ENCODE assay signal across 16 mouse cellular contexts in the genomic region with DNA sequence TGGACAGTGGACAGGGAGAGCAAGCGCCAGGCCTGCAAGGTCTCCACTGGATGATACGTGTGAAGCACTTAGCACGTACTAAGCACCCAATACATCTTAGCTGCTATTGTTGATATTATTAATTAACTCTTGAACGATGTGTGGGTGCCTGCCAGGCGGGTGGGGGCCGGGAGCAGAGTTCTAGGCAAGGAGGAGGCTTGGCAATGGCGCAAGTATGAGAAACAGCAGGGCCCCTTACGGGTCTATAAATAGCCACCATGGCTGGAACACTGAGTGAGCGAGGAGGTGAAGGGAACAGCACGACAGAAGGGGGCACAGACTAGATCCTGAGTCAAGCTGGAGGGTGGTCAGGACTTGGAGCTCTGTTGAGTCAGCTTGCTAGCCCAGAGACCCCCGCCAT.
DNase-seq lines count a peak whose midpoint lies in the region; ATAC-seq and TF ChIP-seq lines count a peak whose summit lies in the region.
"Had no signal": no experiment of that assay in that cellular context is flagged by ENCODE, and none has a peak within 500 bp of the region (broad histone marks: within the 10 kb centered on the region; RNA-seq: fewer than 3 reads in every experiment).

No protein-coding gene starts in this region.

- DNase-seq in hindbrain, embryonic 10.5 days (ENCODE audit: low spot score), result no peak
- no peak for DNase-seq in lung, postnatal 25 days (ENCODE audit: low spot score)
- DNase-seq: adrenal gland, postnatal 10 days; cerebellum, adult 9-11 months; spleen, adult 18-20 months had no signal

- TF ChIP-seq CTCF in olfactory bulb, adult 2 months (IDR thresholded peaks at IDR 0.05; ENCODE audit: insufficient read depth, low read depth, low read length), result no peak

- no peak overlapping the region for H3K9ac ChIP-seq in hindbrain, embryonic 12.5 days
- no peak overlapping the region for H3K9ac ChIP-seq in lung, embryonic 15.5 days
- H3K9ac ChIP-seq in heart, embryonic 15.5 days, result no peak overlapping the region
- H3K9ac ChIP-seq in forebrain, embryonic 13.5 days, result no peak overlapping the region
- H3K9ac ChIP-seq: neural tube, embryonic 13.5 days had no signal

- H3K27ac ChIP-seq in hindbrain, embryonic 10.5 days, result 0 out of 2 replicates have a peak overlapping the region, but pooled peaks have one; percentile 3
- no peak overlapping the region for H3K27ac ChIP-seq in hindbrain, embryonic 12.5 days
- peak overlapping the region; percentile 16; the same call in 1 of the 2 replicates for H3K27ac ChIP-seq in lung, embryonic 15.5 days
- peak overlapping the region; percentile 79 for H3K27ac ChIP-seq in heart, embryonic 15.5 days
- H3K27ac ChIP-seq in olfactory bulb, adult 2 months (ENCODE audit: insufficient read depth, low read depth, low read length), result peak overlapping the region; percentile 64
- H3K27ac ChIP-seq in forebrain, embryonic 13.5 days, result no peak overlapping the region
- H3K27ac ChIP-seq: embryonic facial prominence, embryonic 10.5 days; hindbrain, postnatal 0 days; neural tube, embryonic 13.5 days had no signal

- TF ChIP-seq POLR2A in olfactory bulb, adult 2 months (IDR thresholded peaks at IDR 0.05; ENCODE audit: insufficient read depth, low read depth, low read length), result no peak

- ATAC-seq in hindbrain, embryonic 12.5 days (ENCODE audit: low FRiP score), result no peak
- ATAC-seq in lung, embryonic 15.5 days (ENCODE audit: borderline replicate concordance, extremely low read depth, low FRiP score, low TSS enrichment), result peak; percentile 85; the same call in 1 of the 2 replicates
- ATAC-seq in heart, embryonic 15.5 days (replicated peaks; ENCODE audit: insufficient number of reproducible peaks, insufficient read depth, low FRiP score, low read depth), result peak; percentile 68
- no peak for ATAC-seq in forebrain, embryonic 13.5 days
- ATAC-seq: hindbrain, postnatal 0 days had no signal

- 83% methylated on average over 11 of the region's 11 CpGs for WGBS in hindbrain, embryonic 10.5 days
- 89% methylated on average over 11 of the region's 11 CpGs for WGBS in hindbrain, embryonic 12.5 days
- 45% methylated on average over 11 of the region's 11 CpGs for WGBS in lung, embryonic 15.5 days
- WGBS in heart, embryonic 15.5 days, result 32% methylated on average over 11 of the region's 11 CpGs
- WGBS in olfactory bulb, adult 2 months, result 34% methylated on average over 11 of the region's 11 CpGs
- WGBS in forebrain, embryonic 13.5 days, result 74% methylated on average over 11 of the region's 11 CpGs

- H3K4me3 ChIP-seq in hindbrain, embryonic 10.5 days, result no peak overlapping the region
- no peak overlapping the region for H3K4me3 ChIP-seq in hindbrain, embryonic 12.5 days
- no peak overlapping the region for H3K4me3 ChIP-seq in lung, embryonic 15.5 days
- no peak overlapping the region for H3K4me3 ChIP-seq in heart, embryonic 15.5 days
- H3K4me3 ChIP-seq in olfactory bulb, adult 2 months (ENCODE audit: insufficient read depth, low read depth, low read length), result no peak overlapping the region
- no peak overlapping the region for H3K4me3 ChIP-seq in forebrain, embryonic 13.5 days
- H3K4me3 ChIP-seq: embryonic facial prominence, embryonic 10.5 days; megakaryocyte, embryonic 14.5 days; neural tube, embryonic 13.5 days had no signal

- H3K9me3 ChIP-seq in hindbrain, embryonic 10.5 days, result no peaks in the 10 kb centered on the region
- H3K9me3 ChIP-seq in hindbrain, embryonic 12.5 days (replicated peaks), result no peaks in the 10 kb centered on the region
- no peaks in the 10 kb centered on the region for H3K9me3 ChIP-seq in lung, embryonic 15.5 days
- H3K9me3 ChIP-seq in heart, embryonic 15.5 days (replicated peaks), result no peaks in the 10 kb centered on the region
- H3K9me3 ChIP-seq in forebrain, embryonic 13.5 days (replicated peaks), result no peaks in the 10 kb centered on the region
- H3K9me3 ChIP-seq: embryonic facial prominence, embryonic 10.5 days; G1E; megakaryocyte, embryonic 14.5 days; neural tube, embryonic 13.5 days had no signal

- H3K4me2 ChIP-seq in hindbrain, embryonic 12.5 days (replicated peaks), result no peak overlapping the region
- H3K4me2 ChIP-seq in lung, embryonic 15.5 days, result no peak overlapping the region
- H3K4me2 ChIP-seq in heart, embryonic 15.5 days, result no peak overlapping the region
- H3K4me2 ChIP-seq in forebrain, embryonic 13.5 days, result no peak overlapping the region
- H3K4me2 ChIP-seq: liver, embryonic 11.5 days; neural tube, embryonic 13.5 days had no signal

- no peaks in the 10 kb centered on the region for H3K27me3 ChIP-seq in hindbrain, embryonic 10.5 days (ENCODE audit: insufficient read depth, poor library complexity, severe bottlenecking)
- H3K27me3 ChIP-seq in hindbrain, embryonic 12.5 days, result no peaks in the 10 kb centered on the region
- H3K27me3 ChIP-seq in lung, embryonic 15.5 days, result no peaks in the 10 kb centered on the region
- H3K27me3 ChIP-seq in heart, embryonic 15.5 days, result no peaks in the 10 kb centered on the region
- H3K27me3 ChIP-seq in forebrain, embryonic 13.5 days, result no peaks in the 10 kb centered on the region
- H3K27me3 ChIP-seq: neural tube, embryonic 13.5 days had no signal

- H3K36me3 ChIP-seq in hindbrain, embryonic 10.5 days, result no peaks in the 10 kb centered on the region
- no peaks in the 10 kb centered on the region for H3K36me3 ChIP-seq in hindbrain, embryonic 12.5 days
- H3K36me3 ChIP-seq in lung, embryonic 15.5 days, result no peaks in the 10 kb centered on the region
- no peaks in the 10 kb centered on the region for H3K36me3 ChIP-seq in heart, embryonic 15.5 days
- H3K36me3 ChIP-seq in forebrain, embryonic 13.5 days (ENCODE audit: poor library complexity, severe bottlenecking), result no peaks in the 10 kb centered on the region
- H3K36me3 ChIP-seq: embryonic facial prominence, embryonic 10.5 days; G1E; neural tube, embryonic 13.5 days had no signal

- peaks cover 9% of the 10 kb centered on the region; the same call in 1 of the 2 replicates for H3K4me1 ChIP-seq in hindbrain, embryonic 10.5 days (replicated peaks)
- peaks cover 13% of the 10 kb centered on the region for H3K4me1 ChIP-seq in hindbrain, embryonic 12.5 days
- peaks cover 9% of the 10 kb centered on the region for H3K4me1 ChIP-seq in lung, embryonic 15.5 days
- peaks cover 23% of the 10 kb centered on the region for H3K4me1 ChIP-seq in heart, embryonic 15.5 days (replicated peaks)
- peaks cover 24% of the 10 kb centered on the region for H3K4me1 ChIP-seq in olfactory bulb, adult 2 months (ENCODE audit: control insufficient read depth, insufficient read depth, low read length)
- 0 out of 2 replicates have a peak, but pooled peaks cover 6% of the 10 kb centered on the region for H3K4me1 ChIP-seq in forebrain, embryonic 13.5 days

Comparison
In these comparisons a context has a peak if more than half of its experiments do, and no peak if none do; other contexts are left out.
1. H3K27ac ChIP-seq: peak in hindbrain, embryonic 10.5 days (single experiment), lung, embryonic 15.5 days (single experiment), heart, embryonic 15.5 days (single experiment) and olfactory bulb, adult 2 months (single experiment); none in hindbrain, embryonic 12.5 days (single experiment) and forebrain, embryonic 13.5 days (single experiment).
2. ATAC-seq: peak in lung, embryonic 15.5 days (single experiment) and heart, embryonic 15.5 days (single experiment); none in hindbrain, embryonic 12.5 days (single experiment) and forebrain, embryonic 13.5 days (single experiment).